Comparison of ENCODE assay signal across 24 mouse cellular contexts in the genomic region with DNA sequence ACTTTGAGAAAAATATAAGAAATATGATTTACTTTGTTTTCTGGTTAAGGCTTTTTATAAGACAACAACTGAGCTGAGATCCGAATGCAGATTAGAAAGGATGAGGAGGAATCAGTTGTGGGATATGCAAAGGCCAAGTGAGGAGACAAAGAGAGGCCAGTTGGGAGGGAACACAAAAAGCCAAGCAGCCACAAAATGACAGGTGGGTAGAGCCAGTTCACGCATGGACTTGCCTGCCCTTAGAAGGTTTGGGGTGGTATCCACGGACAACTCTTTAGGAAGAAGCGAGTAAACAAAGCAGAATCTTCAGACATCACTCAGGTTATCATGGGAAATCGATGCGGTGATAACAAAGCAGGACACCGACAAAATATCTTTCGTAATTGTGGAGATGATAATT.
DNase-seq lines count a peak whose midpoint lies in the region; ATAC-seq and TF ChIP-seq lines count a peak whose summit lies in the region.
"Had no signal": no experiment of that assay in that cellular context is flagged by ENCODE, and none has a peak within 500 bp of the region (broad histone marks: within the 10 kb centered on the region; RNA-seq: fewer than 3 reads in every experiment).

No protein-coding gene starts in this region.

- H3K79me2 ChIP-seq in heart, adult 2 months (replicated peaks; ENCODE audit: control insufficient read depth, insufficient read depth, low read length): no peaks in the 10 kb centered on the region
- no peaks in the 10 kb centered on the region for H3K79me2 ChIP-seq in myocyte (ENCODE audit: control insufficient read depth, insufficient read depth)

- peak overlapping the region; percentile 29 for H3K4me2 ChIP-seq in heart, embryonic 13.5 days
- H3K4me2 ChIP-seq in heart, embryonic 15.5 days: peak overlapping the region; percentile 26; the same call in 1 of the 2 replicates
- peak overlapping the region; percentile 7 for H3K4me2 ChIP-seq in myocyte (ENCODE audit: low read depth)
- H3K4me2 ChIP-seq: embryonic facial prominence, embryonic 12.5 days; forebrain, embryonic 13.5 days had no signal

- H3K36me3 ChIP-seq in heart, embryonic 13.5 days: no peaks in the 10 kb centered on the region
- H3K36me3 ChIP-seq in heart, embryonic 15.5 days: no peaks in the 10 kb centered on the region
- peaks cover 2% of the 10 kb centered on the region for H3K36me3 ChIP-seq in heart, adult 2 months (ENCODE audit: control insufficient read depth, insufficient read depth, low read length)
- H3K36me3 ChIP-seq in myocyte (ENCODE audit: control insufficient read depth, insufficient read depth): no peaks in the 10 kb centered on the region
- H3K36me3 ChIP-seq: embryonic facial prominence, embryonic 10.5 days; embryonic facial prominence, embryonic 12.5 days; G1E had no signal

- 91% methylated on average over 8 of the region's 8 CpGs for WGBS in heart, embryonic 13.5 days
- 89% methylated on average over 8 of the region's 8 CpGs for WGBS in heart, embryonic 15.5 days
- WGBS in heart, adult 2 months: 96% methylated on average over 8 of the region's 8 CpGs

- no peak overlapping the region for H3K4me3 ChIP-seq in heart, embryonic 13.5 days
- no peak overlapping the region for H3K4me3 ChIP-seq in heart, embryonic 15.5 days
- H3K4me3 ChIP-seq in heart, adult 2 months: no peak overlapping the region
- H3K4me3 ChIP-seq in myocyte: no peak overlapping the region
- H3K4me3 ChIP-seq: embryonic facial prominence, embryonic 10.5 days; embryonic facial prominence, embryonic 12.5 days; forebrain, embryonic 13.5 days had no signal

- no peak overlapping the region for H3K27ac ChIP-seq in heart, embryonic 13.5 days (replicated peaks)
- H3K27ac ChIP-seq in heart, embryonic 15.5 days: no peak overlapping the region
- no peak overlapping the region for H3K27ac ChIP-seq in heart, adult 2 months
- H3K27ac ChIP-seq: embryonic facial prominence, embryonic 10.5 days; embryonic facial prominence, embryonic 12.5 days; forebrain, embryonic 13.5 days had no signal

- H3K9me3 ChIP-seq in heart, embryonic 13.5 days: no peaks in the 10 kb centered on the region
- H3K9me3 ChIP-seq in heart, embryonic 15.5 days (replicated peaks): no peaks in the 10 kb centered on the region
- H3K9me3 ChIP-seq: embryonic facial prominence, embryonic 10.5 days; embryonic facial prominence, embryonic 12.5 days; forebrain, embryonic 13.5 days had no signal

- no peak overlapping the region for H3K9ac ChIP-seq in heart, embryonic 13.5 days
- no peak overlapping the region for H3K9ac ChIP-seq in heart, embryonic 15.5 days
- H3K9ac ChIP-seq in heart, adult 2 months (ENCODE audit: low read depth, low read length): no peak overlapping the region
- H3K9ac ChIP-seq: embryonic facial prominence, embryonic 12.5 days; forebrain, embryonic 13.5 days had no signal

- H3ac ChIP-seq in myocyte (ENCODE audit: control insufficient read depth, insufficient read length): no peak overlapping the region

- no peak for ATAC-seq in heart, embryonic 13.5 days (ENCODE audit: extremely low read depth, insufficient number of reproducible peaks, low FRiP score, low TSS enrichment)
- no peak for ATAC-seq in heart, embryonic 15.5 days (replicated peaks; ENCODE audit: insufficient number of reproducible peaks, insufficient read depth, low FRiP score, low read depth)
- ATAC-seq: activated CD4-positive, CD25-positive, alpha-beta regulatory T cell, adult 4 months; CD4-positive, CD25-positive, alpha-beta regulatory T cell, adult 4 months; forebrain, embryonic 13.5 days; Patski had no signal

- no peaks in the 10 kb centered on the region for H3K27me3 ChIP-seq in heart, embryonic 13.5 days (replicated peaks)
- no peaks in the 10 kb centered on the region for H3K27me3 ChIP-seq in heart, embryonic 15.5 days
- no peaks in the 10 kb centered on the region for H3K27me3 ChIP-seq in heart, adult 2 months (ENCODE audit: control insufficient read depth, insufficient read depth, low read length)
- H3K27me3 ChIP-seq in myocyte (ENCODE audit: control insufficient read depth, insufficient read depth, insufficient read length): no peaks in the 10 kb centered on the region
- H3K27me3 ChIP-seq: CH12.LX; embryonic facial prominence, embryonic 12.5 days; forebrain, embryonic 13.5 days; Patski had no signal

- intact Hi-C loops in heart, postnatal 25 days (cut with DNase I): loop anchor here (2.0 to 5.0 kb wide), 2 partner anchors 21 to 73 kb away; no protein-coding TSS in a partner anchor
- intact Hi-C loops in heart, adult 2 months (cut with DNase I): loop anchor here (5.0 kb wide), 2 partner anchors 33 to 42 kb away; no protein-coding TSS in a partner anchor

- no peak for TF ChIP-seq POLR2A in heart, adult 2 months (IDR thresholded peaks at IDR 0.05; ENCODE audit: insufficient read depth, low read depth, low read length)
- no peak for TF ChIP-seq POLR2A in myocyte (IDR thresholded peaks at IDR 0.05; ENCODE audit: insufficient read length, low read depth)

- H3K4me1 ChIP-seq in heart, embryonic 13.5 days: peaks cover 32% of the 10 kb centered on the region
- peaks cover 13% of the 10 kb centered on the region for H3K4me1 ChIP-seq in heart, embryonic 15.5 days (replicated peaks)
- no peaks in the 10 kb centered on the region; the same call in none of the 2 replicates for H3K4me1 ChIP-seq in heart, adult 2 months (ENCODE audit: control insufficient read depth, insufficient read depth, low read length)

- no peak for TF ChIP-seq CTCF in heart, adult 2 months (IDR thresholded peaks at IDR 0.05)

- DNase-seq in heart, adult 11 months: peak; percentile 18
- DNase-seq in heart, adult 8-10 months (ENCODE audit: low spot score): no peak
- no peak for DNase-seq in heart, postnatal 25 days (ENCODE audit: low spot score)
- no peak for DNase-seq in heart, adult 2 months
- DNase-seq: adrenal gland, adult 8-10 months; adrenal gland, postnatal 14 days; adrenal gland, postnatal 36 days; B cell, adult 2 months; cerebellum, adult 11-12 months; cerebellum, adult 2 months; cerebellum, adult 9-10 months; cerebellum, postnatal 10 days; cerebellum, postnatal 25 days had no signal

- no peak for TF ChIP-seq EP300 in heart, adult 2 months (IDR thresholded peaks at IDR 0.05; ENCODE audit: insufficient read depth, low read depth, low read length)

TF ChIP-seq in myocyte, 11 proteins besides CTCF, POLR2A, EP300 and RAD21:
- TF ChIP-seq POLR2AphosphoS2 (IDR thresholded peaks at IDR 0.05; ENCODE audit: insufficient read length, low read depth): no peak
- peak in 2 of 3 experiments; percentile 57 to 58 for TF ChIP-seq MYOD1 (IDR thresholded peaks at IDR 0.05; ENCODE audit: control insufficient read depth in 1 of 3, insufficient read length in 2 of 3, low read depth in 2 of 3)
- TF ChIP-seq MYOG (IDR thresholded peaks at IDR 0.05; ENCODE audit: control insufficient read depth in 1 of 3, insufficient read depth in 1 of 3, insufficient read length in 2 of 3, low read depth in 2 of 3): peak in 1 of 3 experiments; percentile 62
